Comparison of ENCODE assay signal across 17 mouse cellular contexts in the genomic region with DNA sequence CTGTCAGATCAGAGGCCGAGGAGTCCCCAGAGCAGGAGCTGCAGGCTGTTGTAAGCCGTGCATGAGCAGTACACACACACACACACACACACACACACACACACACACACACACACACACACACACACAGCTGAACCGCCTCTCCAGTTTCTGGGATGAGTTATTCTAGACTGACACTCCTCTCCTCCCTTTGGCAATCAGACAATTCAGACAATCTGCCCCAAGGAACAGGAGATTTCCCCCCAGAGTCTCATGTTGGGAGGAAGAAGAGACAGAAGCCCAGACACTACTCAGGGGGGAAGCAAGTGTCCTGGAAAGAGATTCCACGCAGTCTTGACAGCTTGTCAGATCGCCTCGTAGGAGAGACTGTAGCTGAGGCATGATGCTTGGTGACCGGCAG. TPM values are rescaled to one million over a fixed set of nuclear protein-coding genes. Genes with fewer than 3 reads are reported as not detected.
DNase-seq lines count a peak whose midpoint lies in the region; ATAC-seq and TF ChIP-seq lines count a peak whose summit lies in the region.
"Had no signal": no experiment of that assay in that cellular context is flagged by ENCODE, and none has a peak within 500 bp of the region (broad histone marks: within the 10 kb centered on the region; RNA-seq: fewer than 3 reads in every experiment).

No protein-coding gene starts in this region.

- H3K9me3 ChIP-seq in midbrain, embryonic 11.5 days (ENCODE audit: control insufficient read depth, low read length): no peaks in the 10 kb centered on the region
- no peaks in the 10 kb centered on the region for H3K9me3 ChIP-seq in midbrain, embryonic 10.5 days (replicated peaks)
- no peaks in the 10 kb centered on the region for H3K9me3 ChIP-seq in hindbrain, embryonic 13.5 days
- H3K9me3 ChIP-seq in midbrain, embryonic 12.5 days: no peaks in the 10 kb centered on the region
- no peaks in the 10 kb centered on the region for H3K9me3 ChIP-seq in liver, postnatal 0 days (ENCODE audit: low read length)
- H3K9me3 ChIP-seq: embryonic facial prominence, embryonic 12.5 days; heart, embryonic 15.5 days had no signal

- H3K27me3 ChIP-seq in midbrain, embryonic 11.5 days (ENCODE audit: control insufficient read depth, insufficient read depth, low read length): no peaks in the 10 kb centered on the region
- peaks cover 11% of the 10 kb centered on the region for H3K27me3 ChIP-seq in midbrain, embryonic 10.5 days (ENCODE audit: low read depth, poor library complexity, severe bottlenecking)
- no peaks in the 10 kb centered on the region for H3K27me3 ChIP-seq in hindbrain, embryonic 13.5 days
- peaks cover 10% of the 10 kb centered on the region for H3K27me3 ChIP-seq in midbrain, embryonic 12.5 days
- H3K27me3 ChIP-seq in liver, postnatal 0 days (ENCODE audit: insufficient read depth, low read length): no peaks in the 10 kb centered on the region
- H3K27me3 ChIP-seq: embryonic facial prominence, embryonic 12.5 days had no signal

- intact Hi-C loops in heart, postnatal 25 days (cut with DNase I): no loop called here

- no peaks in the 10 kb centered on the region for H3K36me3 ChIP-seq in midbrain, embryonic 11.5 days (ENCODE audit: control insufficient read depth, insufficient read depth, low read length)
- no peaks in the 10 kb centered on the region for H3K36me3 ChIP-seq in midbrain, embryonic 10.5 days
- no peaks in the 10 kb centered on the region for H3K36me3 ChIP-seq in hindbrain, embryonic 13.5 days
- H3K36me3 ChIP-seq in midbrain, embryonic 12.5 days: no peaks in the 10 kb centered on the region
- H3K36me3 ChIP-seq in liver, postnatal 0 days (replicated peaks; ENCODE audit: insufficient read depth, low read length): no peaks in the 10 kb centered on the region
- H3K36me3 ChIP-seq: embryonic facial prominence, embryonic 12.5 days; heart, embryonic 15.5 days had no signal

- WGBS in midbrain, embryonic 11.5 days: 63% methylated on average over 7 of the region's 7 CpGs
- 67% methylated on average over 7 of the region's 7 CpGs for WGBS in midbrain, embryonic 10.5 days
- WGBS in hindbrain, embryonic 13.5 days: 42% methylated on average over 7 of the region's 7 CpGs
- WGBS in midbrain, embryonic 12.5 days: 56% methylated on average over 7 of the region's 7 CpGs
- 60% methylated on average over 7 of the region's 7 CpGs for WGBS in liver, postnatal 0 days (ENCODE audit: insufficient replicate concordance)

- no peak for DNase-seq in midbrain, embryonic 11.5 days (ENCODE audit: low spot score, missing footprints)
- no peak for DNase-seq in midbrain, embryonic 10.5 days (ENCODE audit: low spot score)
- DNase-seq in embryo, embryonic 11 days: no peak
- DNase-seq in liver, postnatal 0 days: no peak
- no peak for DNase-seq in heart, postnatal 25 days (ENCODE audit: low spot score)
- DNase-seq: adrenal gland, adult 2 months; cerebellum, adult 9-11 months; lung, postnatal 14 days; right cerebral cortex, postnatal 14 days; thymus, adult 18-20 months had no signal

- H3K4me2 ChIP-seq in midbrain, embryonic 11.5 days: no peak overlapping the region
- no peak overlapping the region for H3K4me2 ChIP-seq in hindbrain, embryonic 13.5 days
- no peak overlapping the region for H3K4me2 ChIP-seq in midbrain, embryonic 12.5 days (replicated peaks)
- no peak overlapping the region for H3K4me2 ChIP-seq in liver, postnatal 0 days (ENCODE audit: low read depth, low read length)
- H3K4me2 ChIP-seq: embryonic facial prominence, embryonic 12.5 days; heart, embryonic 15.5 days had no signal

- 0 out of 2 replicates have a peak overlapping the region, but pooled peaks have one; percentile 10 for H3K9ac ChIP-seq in midbrain, embryonic 11.5 days (ENCODE audit: low read length)
- H3K9ac ChIP-seq in hindbrain, embryonic 13.5 days: no peak overlapping the region
- no peak overlapping the region for H3K9ac ChIP-seq in midbrain, embryonic 12.5 days (replicated peaks)
- H3K9ac ChIP-seq in liver, postnatal 0 days (replicated peaks): no peak overlapping the region
- H3K9ac ChIP-seq: embryonic facial prominence, embryonic 12.5 days; heart, embryonic 15.5 days; liver, embryonic 14.5 days had no signal

- TF ChIP-seq CTCF in liver, postnatal 0 days (IDR thresholded peaks at IDR 0.05; ENCODE audit: low read depth): no peak

- no peak for TF ChIP-seq EP300 in liver, postnatal 0 days (IDR thresholded peaks at IDR 0.05; ENCODE audit: low read depth)

- no peak for ATAC-seq in midbrain, embryonic 11.5 days (ENCODE audit: low FRiP score)
- ATAC-seq in hindbrain, embryonic 13.5 days (ENCODE audit: low FRiP score): no peak
- ATAC-seq in midbrain, embryonic 12.5 days (ENCODE audit: low FRiP score, low read depth): no peak
- ATAC-seq in liver, postnatal 0 days: no peak
- ATAC-seq: inflammation-experienced regulatory T-cells, adult 6 months had no signal

- no peak overlapping the region for H3K4me3 ChIP-seq in midbrain, embryonic 11.5 days (ENCODE audit: low read depth, low read length)
- H3K4me3 ChIP-seq in midbrain, embryonic 10.5 days: no peak overlapping the region
- H3K4me3 ChIP-seq in hindbrain, embryonic 13.5 days: no peak overlapping the region
- no peak overlapping the region for H3K4me3 ChIP-seq in midbrain, embryonic 12.5 days
- no peak overlapping the region for H3K4me3 ChIP-seq in liver, postnatal 0 days (ENCODE audit: low read depth, low read length)
- H3K4me3 ChIP-seq: embryonic facial prominence, embryonic 12.5 days; heart, embryonic 15.5 days had no signal

- peaks cover 2% of the 10 kb centered on the region; the same call in 1 of the 2 replicates for H3K4me1 ChIP-seq in midbrain, embryonic 11.5 days (ENCODE audit: control insufficient read depth, insufficient read depth, low read length)
- H3K4me1 ChIP-seq in midbrain, embryonic 10.5 days: peaks cover 36% of the 10 kb centered on the region
- H3K4me1 ChIP-seq in hindbrain, embryonic 13.5 days (replicated peaks): peaks cover 60% of the 10 kb centered on the region
- peaks cover 35% of the 10 kb centered on the region for H3K4me1 ChIP-seq in midbrain, embryonic 12.5 days
- H3K4me1 ChIP-seq in liver, postnatal 0 days (ENCODE audit: insufficient read depth): no peaks in the 10 kb centered on the region

- H3K27ac ChIP-seq in midbrain, embryonic 11.5 days (ENCODE audit: low read depth, low read length): no peak overlapping the region
- H3K27ac ChIP-seq in midbrain, embryonic 10.5 days (replicated peaks): no peak overlapping the region
- peak overlapping the region; percentile 72 for H3K27ac ChIP-seq in hindbrain, embryonic 13.5 days
- H3K27ac ChIP-seq in midbrain, embryonic 12.5 days (replicated peaks): peak overlapping the region; percentile 63; the same call in 1 of the 2 replicates
- no peak overlapping the region for H3K27ac ChIP-seq in liver, postnatal 0 days (ENCODE audit: low read depth)
- H3K27ac ChIP-seq: embryonic facial prominence, embryonic 12.5 days; heart, embryonic 15.5 days; liver, embryonic 14.5 days had no signal

RNA-seq across cellular contexts. Expression of gene Uqcc2, which starts 5.6 kb away (rescaled TPM):
- polyA plus RNA-seq in midbrain, embryonic 11.5 days (2014; fragmentation: Nextera tagmentation; extraction: Ambion mirVana): 316 and 332 TPM in 2 replicates
- polyA plus RNA-seq in midbrain, embryonic 10.5 days (2016; fragmentation: Nextera tagmentation; extraction: Ambion mirVana): 404 and 411 TPM in 2 replicates
- polyA plus RNA-seq in hindbrain, embryonic 13.5 days (2015; fragmentation: Nextera tagmentation; extraction: Ambion mirVana): 335 and 349 TPM in 2 replicates
- polyA plus RNA-seq in midbrain, embryonic 12.5 days (2016; fragmentation: Nextera tagmentation; extraction: Ambion mirVana): 302 and 331 TPM in 2 replicates
- polyA plus RNA-seq in liver, postnatal 0 days (2015; fragmentation: Nextera tagmentation; extraction: Ambion mirVana): 101 and 107 TPM in 2 replicates
- total RNA-seq in heart, postnatal 25 days (2021): 100 to 1,000 TPM; 323 to 335 TPM

RNA-seq across cellular contexts. Expression of gene Ip6k3, which starts 28.3 kb away (rescaled TPM):
- polyA plus RNA-seq in midbrain, embryonic 11.5 days (2014; fragmentation: Nextera tagmentation; extraction: Ambion mirVana): 0.07 and 0.48 TPM in 2 replicates
- polyA plus RNA-seq in midbrain, embryonic 10.5 days (2016; fragmentation: Nextera tagmentation; extraction: Ambion mirVana): 0.29 TPM in 1 of 2 replicates, not detected in the other
- polyA plus RNA-seq in hindbrain, embryonic 13.5 days (2015; fragmentation: Nextera tagmentation; extraction: Ambion mirVana): 0.45 and 0.58 TPM in 2 replicates
- 0.16 and 0.51 TPM in 2 replicates for polyA plus RNA-seq in midbrain, embryonic 12.5 days (2016; fragmentation: Nextera tagmentation; extraction: Ambion mirVana)
- polyA plus RNA-seq in liver, postnatal 0 days (2015; fragmentation: Nextera tagmentation; extraction: Ambion mirVana): 0.06 and 0.34 TPM in 2 replicates
- total RNA-seq in heart, postnatal 25 days (2021): 1 to 10 TPM; 8.6 to 9.4 TPM
- total RNA-seq: granulocyte monocyte progenitor cell, adult 5-6 weeks had no signal
- polyA plus RNA-seq: inflammation-experienced regulatory T-cells, adult 6 months had no signal

Comparison
In these comparisons a context has a peak if more than half of its experiments do, and no peak if none do; other contexts are left out.
1. H3K27ac ChIP-seq: peak in hindbrain, embryonic 13.5 days (single experiment) and midbrain, embryonic 12.5 days (single experiment); none in midbrain, embryonic 11.5 days (single experiment), midbrain, embryonic 10.5 days (single experiment) and liver, postnatal 0 days (single experiment).